Mouse (Mus musculus) adrenal gland, postnatal 36 days (tissue): Measurements from ENCODE around the gene Xndc1. TPM values are rescaled to one million over a fixed set of nuclear protein-coding genes. Genes with fewer than 3 reads are reported as not detected.

Source experiments
- total RNA-seq, 2 experiments: library from RNA; stranded (reverse); gene quantifications; 2 replicates each; pipeline ENCODE4 v1.2.3; 2021

Xndc1 gene
- total RNA-seq, 2 experiments from 2014 or later: 9.7 to 12.2 TPM

Other genes starting within 250 kb of the Xndc1 start
- 10 to 100 TPM; 17.3 to 19.4 TPM for gene Phox2a, start 247.2 kb upstream of the Xndc1 start, total RNA-seq
- gene Inppl1, start 227.3 kb upstream of the Xndc1 start, total RNA-seq: 10 to 100 TPM; 81.8 to 82.2 TPM
- 1 to 10 TPM; 2.1 to 7.1 TPM for gene Folr2, start 208.3 kb upstream of the Xndc1 start, total RNA-seq
- 10 to 100 TPM; 27.4 to 33.2 TPM for gene Anapc15, start 201.8 kb upstream of the Xndc1 start, total RNA-seq
- 1 to 10 TPM in 1 of 2 experiments, not detected in 1; 4.9 TPM for gene Folr1, start 194.7 kb upstream of the Xndc1 start, total RNA-seq
- gene Lamtor1, start 159.6 kb upstream of the Xndc1 start, total RNA-seq: 100 to 1,000 TPM in 1 of 2 experiments, 10 to 100 TPM in 1; 99.1 to 110 TPM
- gene Tomt, start 159.2 kb upstream of the Xndc1 start, total RNA-seq: not detected
- 10 to 100 TPM; 13.8 to 14.9 TPM for gene Lrrc51, start 131.6 kb upstream of the Xndc1 start, total RNA-seq
- gene Numa1, start 131.4 kb upstream of the Xndc1 start, total RNA-seq: 100 to 1,000 TPM; 153 to 161 TPM
- gene Il18bp, start 46.8 kb upstream of the Xndc1 start, total RNA-seq: 1 to 10 TPM; 7.6 to 9.6 TPM
- 10 to 100 TPM; 33.0 to 38.6 TPM for gene Rnf121, start within 50 bp of the Xndc1 start, total RNA-seq
- 1 to 10 TPM in 1 of 2 experiments, under 1 TPM in 1; 0.70 to 1.0 TPM for gene Xntrpc, start 202 bp downstream of the Xndc1 start, total RNA-seq
- under 1 TPM in 1 of 2 experiments, not detected in 1; 0.46 TPM for gene Trpc2, start 17.6 kb downstream of the Xndc1 start, total RNA-seq
- gene Art1, start 36.2 kb downstream of the Xndc1 start, total RNA-seq: not detected
- not detected for gene Art5, start 44.0 kb downstream of the Xndc1 start, total RNA-seq
- not detected for gene Chrna10, start 51.3 kb downstream of the Xndc1 start, total RNA-seq
- 10 to 100 TPM; 61.1 to 78.2 TPM for gene Nup98, start 144.7 kb downstream of the Xndc1 start, total RNA-seq
- gene Pgap2, start 144.7 kb downstream of the Xndc1 start, total RNA-seq: 100 to 1,000 TPM in 1 of 2 experiments, 10 to 100 TPM in 1; 64.1 to 103 TPM
- gene Rhog, start 190.5 kb downstream of the Xndc1 start, total RNA-seq: 10 to 100 TPM; 53.8 to 55.6 TPM
- 10 to 100 TPM; 63.5 to 73.1 TPM for gene Stim1, start 202.3 kb downstream of the Xndc1 start, total RNA-seq